Mouse (Mus musculus): ENCODE data around the gene Olfr1185-ps1. TPM values are rescaled to one million over a fixed set of nuclear protein-coding genes. Genes with fewer than 3 reads are reported as not detected.
"Not testable (repeated sequence)": the region's sequence is repeated elsewhere in the genome, so short reads cannot be mapped to it uniquely, and the experiment has no call there.

The Olfr1185-ps1 gene
- polyA plus RNA-seq (2015; fragmentation: Nextera tagmentation; extraction: Ambion mirVana): not detected in 2 replicates

- no peaks in the 10 kb centered on the region for H3K9me3 ChIP-seq (replicated peaks; ENCODE audit: low read length)
- WGBS: 65% methylated on average over 2 of the region's 2 CpGs
- ATAC-seq (replicated peaks; ENCODE audit: low FRiP score, low read depth): no peak
These were observed at the start of gene Olfr1185-ps1 for GRCm38 (mm10) chr2:88493020-88493419. Gene Olfr1185-ps1 (plus strand): TSS chr2:88493320.

GRCm38 (mm10) chr2:88449031-88449430 is 44.1 kb upstream of the Olfr1185-ps1 start, which contains the start of gene Gm13757:
Gene Gm13757 (minus strand): TSS chr2:88449131.
- DNase-seq (ENCODE audit: low spot score): no peak
- WGBS: 95% methylated on average over 1 of the region's 1 CpGs
- Histone ChIP-seq H3K4me3 (replicated peaks; ENCODE audit: low read depth, low read length) (no peak within 1 kb of the TSS), H3K9me3 (replicated peaks; ENCODE audit: low read length) (no peaks in the 10 kb centered on the region), H3K27me3 (ENCODE audit: insufficient read depth, low read length) (no peaks in the 10 kb centered on the region), H3K27ac (no peak within 1 kb of the TSS), H3K4me1 (replicated peaks; ENCODE audit: insufficient read depth, low read length) (no peaks in the 10 kb centered on the region), H3K9ac (ENCODE audit: low read depth, low read length) (no peak within 1 kb of the TSS), H3K36me3 (ENCODE audit: insufficient read depth, low read length) (no peaks in the 10 kb centered on the region), H3K4me2 (ENCODE audit: low read length) (no peak within 1 kb of the TSS)
- no peak for ATAC-seq (replicated peaks; ENCODE audit: low FRiP score, low read depth)
- TF ChIP-seq CTCF (IDR thresholded peaks at IDR 0.05; ENCODE audit: low read depth): no peak

More at GRCm38 (mm10) chr2:88493020-88493419, at the start of gene Olfr1185-ps1:
- Histone ChIP-seq H3K27me3 (ENCODE audit: insufficient read depth, low read length) (no peaks in the 10 kb centered on the region), H3K4me1 (replicated peaks; ENCODE audit: insufficient read depth, low read length) (no peaks in the 10 kb centered on the region), H3K27ac (no peak within 1 kb of the TSS), H3K4me2 (ENCODE audit: low read length) (no peak within 1 kb of the TSS), H3K36me3 (ENCODE audit: insufficient read depth, low read length) (no peaks in the 10 kb centered on the region), H3K9ac (ENCODE audit: low read depth, low read length) (no peak within 1 kb of the TSS), H3K4me3 (replicated peaks; ENCODE audit: low read depth, low read length) (no peak within 1 kb of the TSS)
- DNase-seq (ENCODE audit: low spot score): no peak
- TF ChIP-seq CTCF (IDR thresholded peaks at IDR 0.05; ENCODE audit: low read depth): no peak

DNA sequence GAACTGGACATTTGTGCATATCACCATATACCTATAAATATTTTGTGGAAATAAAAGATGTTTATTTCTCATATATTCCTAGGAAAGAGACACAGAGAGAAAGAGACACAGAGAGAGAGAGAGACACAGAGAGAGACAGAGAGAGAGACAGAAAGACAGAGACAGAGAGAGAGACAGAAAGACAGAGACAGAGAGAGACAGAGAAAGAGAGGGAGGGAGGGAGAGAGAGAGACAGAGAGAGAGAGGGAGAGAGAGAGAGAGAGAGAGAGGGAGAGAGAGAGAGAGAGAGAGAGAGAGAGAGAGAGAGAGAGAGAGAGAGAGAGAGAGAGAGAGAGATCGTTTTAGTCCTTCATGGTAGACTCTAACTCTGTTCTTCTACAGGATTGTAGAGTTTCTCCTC is 38.6 kb upstream of the Olfr1185-ps1 start, which contains the start of gene Olfr1183:
Olfr1183 (plus strand) TSS at position 301 of the 400 bp plus-strand sequence.
- H3K9me3 ChIP-seq (replicated peaks; ENCODE audit: low read length); H3K36me3 ChIP-seq (ENCODE audit: insufficient read depth, low read length); H3K27ac ChIP-seq; DNase-seq (ENCODE audit: low spot score); H3K9ac ChIP-seq (ENCODE audit: low read depth, low read length); H3K4me1 ChIP-seq (replicated peaks; ENCODE audit: insufficient read depth, low read length); H3K27me3 ChIP-seq (ENCODE audit: insufficient read depth, low read length); H3K4me2 ChIP-seq (ENCODE audit: low read length); ATAC-seq (replicated peaks; ENCODE audit: low FRiP score, low read depth); H3K4me3 ChIP-seq (replicated peaks; ENCODE audit: low read depth, low read length): not testable (repeated sequence)
- 88% methylated on average over 1 of the region's 1 CpGs for WGBS

DNA sequence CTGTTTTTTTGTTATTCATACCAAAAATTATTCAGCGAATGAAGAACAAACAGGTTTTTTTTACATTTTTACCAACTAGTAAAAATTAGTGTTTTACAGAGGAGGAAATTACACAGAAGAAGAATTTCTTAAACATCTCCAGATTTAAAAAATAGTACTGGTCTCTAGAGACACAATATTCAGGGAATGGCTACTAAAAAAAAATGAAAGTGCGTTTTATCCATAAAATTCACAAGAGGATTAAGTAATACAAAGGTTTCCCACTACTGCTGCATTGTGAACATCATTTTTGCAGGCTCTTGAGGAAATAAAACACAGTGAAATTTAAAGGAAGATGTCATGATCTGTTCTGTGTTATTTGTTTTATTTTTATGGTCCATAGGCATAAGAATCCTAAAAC is 9.8 kb upstream of the Olfr1185-ps1 start, which contains the start of gene Olfr1184:
Olfr1184 (plus strand) TSS at position 301 of the 400 bp plus-strand sequence.
- no peaks in the 10 kb centered on the region for H3K36me3 ChIP-seq (ENCODE audit: insufficient read depth, low read length)
- H3K9me3 ChIP-seq (replicated peaks; ENCODE audit: low read length): no peaks in the 10 kb centered on the region
- DNase-seq (ENCODE audit: low spot score) (no peak), ATAC-seq (replicated peaks; ENCODE audit: low FRiP score, low read depth) (no peak)
- no peak for TF ChIP-seq CTCF (IDR thresholded peaks at IDR 0.05; ENCODE audit: low read depth)
- no peak within 1 kb of the TSS for H3K27ac ChIP-seq
- no peak within 1 kb of the TSS for H3K9ac ChIP-seq (ENCODE audit: low read depth, low read length)
- no peak within 1 kb of the TSS for H3K4me3 ChIP-seq (replicated peaks; ENCODE audit: low read depth, low read length)
- WGBS: 90% methylated on average over 2 of the region's 2 CpGs
- no peaks in the 10 kb centered on the region for H3K4me1 ChIP-seq (replicated peaks; ENCODE audit: insufficient read depth, low read length)
- no peaks in the 10 kb centered on the region for H3K27me3 ChIP-seq (ENCODE audit: insufficient read depth, low read length)
- no peak within 1 kb of the TSS for H3K4me2 ChIP-seq (ENCODE audit: low read length)

- Histone ChIP-seq H3K27ac (no peak within 1 kb of the TSS), H3K4me2 (ENCODE audit: low read length) (no peak within 1 kb of the TSS), H3K36me3 (ENCODE audit: insufficient read depth, low read length) (no peaks in the 10 kb centered on the region), H3K27me3 (ENCODE audit: insufficient read depth, low read length) (no peaks in the 10 kb centered on the region), H3K9ac (ENCODE audit: low read depth, low read length) (no peak within 1 kb of the TSS), H3K4me3 (replicated peaks; ENCODE audit: low read depth, low read length) (no peak within 1 kb of the TSS), H3K4me1 (replicated peaks; ENCODE audit: insufficient read depth, low read length) (no peaks in the 10 kb centered on the region), H3K9me3 (replicated peaks; ENCODE audit: low read length) (no peaks in the 10 kb centered on the region)
- WGBS: 72% methylated on average over 2 of the region's 2 CpGs
- DNase-seq (ENCODE audit: low spot score) (no peak), ATAC-seq (replicated peaks; ENCODE audit: low FRiP score, low read depth) (no peak)
- TF ChIP-seq CTCF (IDR thresholded peaks at IDR 0.05; ENCODE audit: low read depth): no peak
These were observed 25.1 kb downstream of the Olfr1185-ps1 start, which contains the start of gene Olfr1186 for GRCm38 (mm10) chr2:88518251-88518650. Gene Olfr1186 (plus strand): TSS chr2:88518551.

- Histone ChIP-seq H3K4me2 (ENCODE audit: low read length) (no peak overlapping the region), H3K9ac (ENCODE audit: low read depth, low read length) (no peak overlapping the region), H3K27me3 (ENCODE audit: insufficient read depth, low read length) (no peaks in the 10 kb centered on the region), H3K4me3 (replicated peaks; ENCODE audit: low read depth, low read length) (no peak overlapping the region), H3K9me3 (replicated peaks; ENCODE audit: low read length) (no peaks in the 10 kb centered on the region), H3K4me1 (replicated peaks; ENCODE audit: insufficient read depth, low read length) (no peaks in the 10 kb centered on the region), H3K27ac (no peak overlapping the region), H3K36me3 (ENCODE audit: insufficient read depth, low read length) (no peaks in the 10 kb centered on the region)
- no peak for TF ChIP-seq CTCF (IDR thresholded peaks at IDR 0.05; ENCODE audit: low read depth)
- WGBS: 71% methylated on average over 3 of the region's 3 CpGs
- DNase-seq (ENCODE audit: low spot score) (no peak), ATAC-seq (replicated peaks; ENCODE audit: low FRiP score, low read depth) (no peak)
These were observed 32.6 kb downstream of the Olfr1185-ps1 start for GRCm38 (mm10) chr2:88525720-88526119.

Other genes with a start within 250 kb of the Olfr1185-ps1 start
- not detected in 2 replicates for gene Olfr1173, start 213.4 kb upstream of the Olfr1185-ps1 start, polyA plus RNA-seq (2015; fragmentation: Nextera tagmentation; extraction: Ambion mirVana)
- not detected in 2 replicates for gene Olfr1174-ps, start 178.2 kb upstream of the Olfr1185-ps1 start, polyA plus RNA-seq (2015; fragmentation: Nextera tagmentation; extraction: Ambion mirVana)
- not detected in 2 replicates for gene Olfr1175-ps, start 166.1 kb upstream of the Olfr1185-ps1 start, polyA plus RNA-seq (2015; fragmentation: Nextera tagmentation; extraction: Ambion mirVana)
- not detected in 2 replicates for gene Olfr1176, start 156.6 kb upstream of the Olfr1185-ps1 start, polyA plus RNA-seq (2015; fragmentation: Nextera tagmentation; extraction: Ambion mirVana)
- not detected in 2 replicates for gene Olfr1177-ps, start 146.8 kb upstream of the Olfr1185-ps1 start, polyA plus RNA-seq (2015; fragmentation: Nextera tagmentation; extraction: Ambion mirVana)
- gene Olfr1178, start 106.3 kb upstream of the Olfr1185-ps1 start, polyA plus RNA-seq (2015; fragmentation: Nextera tagmentation; extraction: Ambion mirVana): not detected in 2 replicates
- gene Olfr1179, start 86.9 kb upstream of the Olfr1185-ps1 start, polyA plus RNA-seq (2015; fragmentation: Nextera tagmentation; extraction: Ambion mirVana): not detected in 2 replicates
- not detected in 2 replicates for gene Olfr1180, start 74.2 kb upstream of the Olfr1185-ps1 start, polyA plus RNA-seq (2015; fragmentation: Nextera tagmentation; extraction: Ambion mirVana)
- not detected in 2 replicates for gene Olfr1181, start 67.1 kb upstream of the Olfr1185-ps1 start, polyA plus RNA-seq (2015; fragmentation: Nextera tagmentation; extraction: Ambion mirVana)
- not detected in 2 replicates for gene Gm13757, start 44.2 kb upstream of the Olfr1185-ps1 start, polyA plus RNA-seq (2015; fragmentation: Nextera tagmentation; extraction: Ambion mirVana)
- not detected in 2 replicates for gene Olfr1183, start 38.5 kb upstream of the Olfr1185-ps1 start, polyA plus RNA-seq (2015; fragmentation: Nextera tagmentation; extraction: Ambion mirVana)
- gene Olfr1184, start 9.7 kb upstream of the Olfr1185-ps1 start, polyA plus RNA-seq (2015; fragmentation: Nextera tagmentation; extraction: Ambion mirVana): not detected in 2 replicates
- not detected in 2 replicates for gene Olfr1186, start 25.2 kb downstream of the Olfr1185-ps1 start, polyA plus RNA-seq (2015; fragmentation: Nextera tagmentation; extraction: Ambion mirVana)
- gene Olfr1188, start 63.6 kb downstream of the Olfr1185-ps1 start, polyA plus RNA-seq (2015; fragmentation: Nextera tagmentation; extraction: Ambion mirVana): not detected in 2 replicates
- not detected in 2 replicates for gene Olfr1189, start 93.1 kb downstream of the Olfr1185-ps1 start, polyA plus RNA-seq (2015; fragmentation: Nextera tagmentation; extraction: Ambion mirVana)
- not detected in 2 replicates for gene Olfr1191-ps1, start 147.2 kb downstream of the Olfr1185-ps1 start, polyA plus RNA-seq (2015; fragmentation: Nextera tagmentation; extraction: Ambion mirVana)
- gene Olfr1192-ps1, start 155.2 kb downstream of the Olfr1185-ps1 start, polyA plus RNA-seq (2015; fragmentation: Nextera tagmentation; extraction: Ambion mirVana): not detected in 2 replicates
- gene Olfr1193, start 182.3 kb downstream of the Olfr1185-ps1 start, polyA plus RNA-seq (2015; fragmentation: Nextera tagmentation; extraction: Ambion mirVana): not detected in 2 replicates
- not detected in 2 replicates for gene Olfr1195, start 195.9 kb downstream of the Olfr1185-ps1 start, polyA plus RNA-seq (2015; fragmentation: Nextera tagmentation; extraction: Ambion mirVana)
- not detected in 2 replicates for gene Olfr1196, start 211.3 kb downstream of the Olfr1185-ps1 start, polyA plus RNA-seq (2015; fragmentation: Nextera tagmentation; extraction: Ambion mirVana)
- gene Olfr1197, start 239.0 kb downstream of the Olfr1185-ps1 start, polyA plus RNA-seq (2015; fragmentation: Nextera tagmentation; extraction: Ambion mirVana): not detected in 2 replicates

Data from kidney, postnatal 0 days (tissue).